Comparison of ENCODE assay signal across 17 mouse cellular contexts in genomic region chr16:11597769-11598168, GRCm38 (mm10).
A peak's percentile ranks its signal among the peaks of the same experiment; 100 is the strongest.
DNase-seq lines count a peak whose midpoint lies in the region; ATAC-seq and TF ChIP-seq lines count a peak whose summit lies in the region.
"Had no signal": no experiment of that assay in that cellular context is flagged by ENCODE, and none has a peak within 500 bp of the region (broad histone marks: within the 10 kb centered on the region; RNA-seq: fewer than 3 reads in every experiment).

No protein-coding gene starts in this region.

- H3K36me3 ChIP-seq in lung, embryonic 14.5 days (ENCODE audit: insufficient read depth), result no peaks in the 10 kb centered on the region
- no peaks in the 10 kb centered on the region for H3K36me3 ChIP-seq in embryonic facial prominence, embryonic 14.5 days (ENCODE audit: control insufficient read depth, insufficient read depth, low read length)
- H3K36me3 ChIP-seq in limb, embryonic 12.5 days, result no peaks in the 10 kb centered on the region
- H3K36me3 ChIP-seq: embryonic facial prominence, embryonic 12.5 days; heart, embryonic 12.5 days had no signal

- no peaks in the 10 kb centered on the region for H3K4me1 ChIP-seq in lung, embryonic 14.5 days (ENCODE audit: insufficient read depth)
- H3K4me1 ChIP-seq in embryonic facial prominence, embryonic 14.5 days (ENCODE audit: control insufficient read depth, insufficient read depth, low read length), result peaks cover 3% of the 10 kb centered on the region; the same call in 1 of the 2 replicates
- H3K4me1 ChIP-seq in limb, embryonic 12.5 days (replicated peaks), result 0 out of 2 replicates have a peak, but pooled peaks cover 7% of the 10 kb centered on the region
- H3K4me1 ChIP-seq: embryonic facial prominence, embryonic 12.5 days; heart, embryonic 12.5 days had no signal

- H3K9ac ChIP-seq in lung, embryonic 14.5 days, result no peak overlapping the region
- H3K9ac ChIP-seq in embryonic facial prominence, embryonic 14.5 days (ENCODE audit: low read depth, low read length), result no peak overlapping the region
- no peak overlapping the region for H3K9ac ChIP-seq in limb, embryonic 12.5 days (replicated peaks)
- H3K9ac ChIP-seq: embryonic facial prominence, embryonic 12.5 days; heart, embryonic 12.5 days had no signal

- DNase-seq in lung, embryonic 14.5 days, result peak; percentile 61
- no peak for DNase-seq in lung, postnatal 14 days
- peak; percentile 26 for DNase-seq in brain, embryonic 14.5 days (ENCODE audit: low read depth)
- peak; percentile 33 for DNase-seq in embryonic facial prominence, embryonic 14.5 days (ENCODE audit: low spot score)
- no peak for DNase-seq in thymus, postnatal 10 days (ENCODE audit: low spot score in 2 of 2)
- DNase-seq in urinary bladder, adult 2 months (ENCODE audit: low spot score), result no peak
- DNase-seq: adrenal gland, postnatal 14 days; cerebellum, adult 9-10 months; gastrocnemius, postnatal 36 days; kidney, adult 9 months; lung, adult 18-20 months; thymus, postnatal 14 days had no signal

- no peak overlapping the region for H3K27ac ChIP-seq in lung, embryonic 14.5 days (ENCODE audit: low read depth)
- H3K27ac ChIP-seq in embryonic facial prominence, embryonic 14.5 days (replicated peaks; ENCODE audit: low read depth, low read length), result no peak overlapping the region
- peak overlapping the region; percentile 12; the same call in 1 of the 2 replicates for H3K27ac ChIP-seq in limb, embryonic 12.5 days
- H3K27ac ChIP-seq: embryonic facial prominence, embryonic 12.5 days; left cerebral cortex, adult 2 months had no signal

- no peak for TF ChIP-seq POLR2A in brain, embryonic 14.5 days (IDR thresholded peaks at IDR 0.05; ENCODE audit: borderline replicate concordance, extremely low read depth, insufficient read depth, insufficient read length, poor library complexity, severe bottlenecking)

- H3K27me3 ChIP-seq in lung, embryonic 14.5 days (ENCODE audit: insufficient read depth, low read length), result no peaks in the 10 kb centered on the region
- no peaks in the 10 kb centered on the region for H3K27me3 ChIP-seq in embryonic facial prominence, embryonic 14.5 days (replicated peaks; ENCODE audit: control insufficient read depth, insufficient read depth, low read length)
- H3K27me3 ChIP-seq in limb, embryonic 12.5 days, result no peaks in the 10 kb centered on the region
- H3K27me3 ChIP-seq: embryonic facial prominence, embryonic 12.5 days; heart, embryonic 12.5 days had no signal

- no peak; the same call in 1 of the 2 replicates for TF ChIP-seq CTCF in lung, embryonic 14.5 days (IDR thresholded peaks at IDR 0.05; ENCODE audit: low read depth)
- no peak for TF ChIP-seq CTCF in brain, embryonic 14.5 days (IDR thresholded peaks at IDR 0.05; ENCODE audit: borderline replicate concordance, extremely low read depth, insufficient read depth, insufficient read length)

- H3K4me2 ChIP-seq in lung, embryonic 14.5 days, result no peak overlapping the region
- no peak overlapping the region for H3K4me2 ChIP-seq in embryonic facial prominence, embryonic 14.5 days (ENCODE audit: low read depth, low read length)
- no peak overlapping the region for H3K4me2 ChIP-seq in limb, embryonic 12.5 days
- H3K4me2 ChIP-seq: embryonic facial prominence, embryonic 12.5 days; heart, embryonic 12.5 days had no signal

- WGBS in lung, embryonic 14.5 days, result 24% methylated on average over 7 of the region's 7 CpGs
- 46% methylated on average over 7 of the region's 7 CpGs for WGBS in embryonic facial prominence, embryonic 14.5 days
- 40% methylated on average over 7 of the region's 7 CpGs for WGBS in limb, embryonic 12.5 days

- no peak overlapping the region for H3K4me3 ChIP-seq in lung, embryonic 14.5 days (ENCODE audit: low read depth, low read length)
- no peak overlapping the region for H3K4me3 ChIP-seq in embryonic facial prominence, embryonic 14.5 days (ENCODE audit: low read depth, low read length)
- no peak overlapping the region for H3K4me3 ChIP-seq in limb, embryonic 12.5 days (replicated peaks)
- H3K4me3 ChIP-seq: embryonic facial prominence, embryonic 12.5 days; heart, embryonic 12.5 days; left cerebral cortex, adult 2 months had no signal

- H3K9me3 ChIP-seq in lung, embryonic 14.5 days (ENCODE audit: low read depth, low read length), result no peaks in the 10 kb centered on the region
- H3K9me3 ChIP-seq in embryonic facial prominence, embryonic 14.5 days (ENCODE audit: control insufficient read depth, low read length), result no peaks in the 10 kb centered on the region
- H3K9me3 ChIP-seq in limb, embryonic 12.5 days, result no peaks in the 10 kb centered on the region
- H3K9me3 ChIP-seq: embryonic facial prominence, embryonic 12.5 days; heart, embryonic 12.5 days had no signal

- peak; percentile 60; the same call in 1 of the 2 replicates for ATAC-seq in lung, embryonic 14.5 days (ENCODE audit: insufficient read depth)
- ATAC-seq in embryonic facial prominence, embryonic 14.5 days (ENCODE audit: low read depth), result no peak
- ATAC-seq in limb, embryonic 12.5 days (ENCODE audit: insufficient number of reproducible peaks, insufficient read depth, low FRiP score, low TSS enrichment, low read depth), result no peak
- ATAC-seq: CD4-positive, CD25-positive, alpha-beta regulatory T cell, adult 4 months had no signal

Comparison
In these comparisons a context has a peak if more than half of its experiments do, and no peak if none do; other contexts are left out.
1. DNase-seq: peak in lung, embryonic 14.5 days (single experiment), brain, embryonic 14.5 days (single experiment) and embryonic facial prominence, embryonic 14.5 days (single experiment); none in lung, postnatal 14 days (single experiment), thymus, postnatal 10 days (0 of 2) and urinary bladder, adult 2 months (single experiment).